Mouse (Mus musculus): ENCODE results near the gene Ep300. TPM values are rescaled to one million over a fixed set of nuclear protein-coding genes. Genes with fewer than 3 reads are reported as not detected.
A peak's percentile ranks its signal among the peaks of the same experiment; 100 is the strongest.
"Not testable (repeated sequence)": the region's sequence is repeated elsewhere in the genome, so short reads cannot be mapped to it uniquely, and the experiment has no call there.

The Ep300 gene
- polyA plus RNA-seq, 1 experiment from 2014 or later = 33.8 TPM

DNA sequence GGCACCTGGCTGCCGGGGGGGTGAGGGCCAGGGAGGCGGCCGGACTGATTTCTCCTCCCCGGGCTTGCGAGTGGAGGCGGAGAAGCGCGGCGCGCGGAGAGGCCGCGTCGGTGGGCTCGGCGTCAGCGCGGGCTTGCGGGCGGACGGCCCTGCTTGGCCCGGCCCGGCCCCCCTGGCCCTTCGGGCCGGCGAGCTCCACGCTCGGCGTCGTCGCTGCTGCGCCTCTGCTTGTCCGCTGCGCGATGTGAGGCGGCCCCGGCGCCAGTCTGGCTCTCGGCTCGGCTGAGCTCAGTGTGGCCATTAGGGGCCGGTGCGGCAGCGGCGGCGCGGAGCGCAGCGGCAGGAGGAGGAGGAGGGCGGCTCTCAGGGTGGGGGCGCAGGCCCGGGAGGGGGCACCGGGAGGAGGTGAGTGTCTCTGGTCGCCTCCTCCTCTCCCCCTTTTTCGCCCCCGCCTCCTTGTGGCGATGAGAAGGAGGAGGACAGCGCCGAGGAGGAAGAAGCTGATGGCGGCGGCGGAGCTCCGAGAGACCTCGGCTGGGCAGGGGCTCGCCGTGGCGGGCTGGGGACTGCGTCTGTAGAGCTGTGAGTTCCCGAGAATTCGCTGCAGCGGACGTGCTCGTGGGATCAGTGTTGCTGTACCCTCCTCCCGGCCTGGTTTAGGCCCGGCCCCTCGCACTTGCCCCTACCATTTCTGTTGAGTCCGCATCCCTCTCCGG is 753 bp downstream of the Ep300 start:
- ATAC-seq (replicated peaks; ENCODE audit: low FRiP score) (peak; percentile 75), DNase-seq (ENCODE audit: low spot score) (peak; percentile 90)
- Histone ChIP-seq H3K36me3 (ENCODE audit: control insufficient read depth, insufficient read depth, low read length) (no peaks in the 10 kb centered on the region), H3K27ac (ENCODE audit: low read depth, low read length) (peak overlapping the region; percentile 100), H3K9ac (ENCODE audit: low read length) (peak overlapping the region; percentile 100), H3K9me3 (ENCODE audit: control insufficient read depth, low read length) (no peaks in the 10 kb centered on the region), H3K4me3 (ENCODE audit: low read depth, low read length) (peak overlapping the region; percentile 97), H3K4me2 (ENCODE audit: low read depth, low read length, severe bottlenecking) (peak overlapping the region; percentile 49), H3K27me3 (ENCODE audit: control insufficient read depth, insufficient read depth, low read length) (no peaks in the 10 kb centered on the region), H3K4me1 (replicated peaks; ENCODE audit: control insufficient read depth, insufficient read depth, low read length) (peaks cover 5% of the 10 kb centered on the region; the same call in 1 of the 2 replicates)
- under 1% methylated on average over 55 of the region's 77 CpGs for WGBS

DNA sequence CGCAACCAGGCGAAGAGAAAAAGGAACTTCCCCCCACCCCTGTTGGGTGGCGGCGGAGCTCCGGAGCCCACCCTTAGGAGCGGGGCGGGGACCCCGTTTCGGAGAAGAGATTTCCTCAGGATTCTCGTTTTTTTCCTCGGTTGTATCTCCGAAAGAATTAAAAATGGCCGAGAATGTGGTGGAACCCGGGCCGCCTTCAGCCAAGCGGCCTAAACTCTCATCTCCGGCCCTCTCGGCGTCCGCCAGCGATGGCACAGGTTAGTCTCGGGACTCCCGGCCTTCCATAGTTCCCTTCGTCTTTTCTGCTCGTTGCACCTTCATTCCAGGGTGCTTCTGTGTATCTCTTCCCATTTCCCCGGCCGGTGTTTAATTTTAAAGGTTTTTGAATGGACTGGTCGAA is 1.3 kb downstream of the Ep300 start:
- H3K36me3 ChIP-seq (ENCODE audit: control insufficient read depth, insufficient read depth, low read length) = no peaks in the 10 kb centered on the region
- ATAC-seq (replicated peaks; ENCODE audit: low FRiP score) (no peak), DNase-seq (ENCODE audit: low spot score) (no peak)
- peak overlapping the region; percentile 100 for H3K9ac ChIP-seq (ENCODE audit: low read length)
- WGBS = 1% methylated on average over 28 of the region's 28 CpGs
- H3K4me2 ChIP-seq (ENCODE audit: low read depth, low read length, severe bottlenecking) = peak overlapping the region; percentile 49
- H3K27me3 ChIP-seq (ENCODE audit: control insufficient read depth, insufficient read depth, low read length) = no peaks in the 10 kb centered on the region
- H3K4me1 ChIP-seq (replicated peaks; ENCODE audit: control insufficient read depth, insufficient read depth, low read length) = peaks cover 5% of the 10 kb centered on the region; the same call in 1 of the 2 replicates
- peak overlapping the region; percentile 100 for H3K27ac ChIP-seq (ENCODE audit: low read depth, low read length)
- peak overlapping the region; percentile 97 for H3K4me3 ChIP-seq (ENCODE audit: low read depth, low read length)
- no peaks in the 10 kb centered on the region for H3K9me3 ChIP-seq (ENCODE audit: control insufficient read depth, low read length)

DNA sequence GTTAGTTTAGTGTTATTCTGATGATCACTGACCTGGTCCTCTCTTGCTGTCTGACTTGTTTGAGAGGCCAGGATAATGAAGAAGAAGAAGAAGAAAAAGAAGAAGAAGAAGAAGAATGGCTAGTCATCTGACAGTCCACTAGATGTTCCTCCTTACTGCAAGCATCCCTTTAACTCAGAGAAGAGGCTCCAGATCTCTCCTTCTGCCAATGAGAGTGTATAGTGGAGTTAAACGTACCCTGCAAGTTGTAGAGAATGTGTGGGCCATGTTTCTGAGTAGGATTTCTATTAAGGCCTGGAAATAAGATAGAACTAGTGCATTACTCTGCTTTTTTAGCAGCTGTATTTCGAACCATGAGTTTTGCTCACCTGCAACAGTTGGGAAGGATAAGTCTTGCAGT is 2.5 kb downstream of the Ep300 start:
- 63% methylated on average over 2 of the region's 2 CpGs for WGBS
- H3K9ac ChIP-seq (ENCODE audit: low read length) = peak overlapping the region; percentile 100
- peaks cover 5% of the 10 kb centered on the region; the same call in 1 of the 2 replicates for H3K4me1 ChIP-seq (replicated peaks; ENCODE audit: control insufficient read depth, insufficient read depth, low read length)
- H3K9me3 ChIP-seq (ENCODE audit: control insufficient read depth, low read length) = no peaks in the 10 kb centered on the region
- no peaks in the 10 kb centered on the region for H3K36me3 ChIP-seq (ENCODE audit: control insufficient read depth, insufficient read depth, low read length)
- peak overlapping the region; percentile 97 for H3K4me3 ChIP-seq (ENCODE audit: low read depth, low read length)
- no peaks in the 10 kb centered on the region for H3K27me3 ChIP-seq (ENCODE audit: control insufficient read depth, insufficient read depth, low read length)
- H3K27ac ChIP-seq (ENCODE audit: low read depth, low read length) = no peak overlapping the region
- no peak for ATAC-seq (replicated peaks; ENCODE audit: low FRiP score)
- DNase-seq (ENCODE audit: low spot score) = no peak
- H3K4me2 ChIP-seq (ENCODE audit: low read depth, low read length, severe bottlenecking) = peak overlapping the region; percentile 49

DNA sequence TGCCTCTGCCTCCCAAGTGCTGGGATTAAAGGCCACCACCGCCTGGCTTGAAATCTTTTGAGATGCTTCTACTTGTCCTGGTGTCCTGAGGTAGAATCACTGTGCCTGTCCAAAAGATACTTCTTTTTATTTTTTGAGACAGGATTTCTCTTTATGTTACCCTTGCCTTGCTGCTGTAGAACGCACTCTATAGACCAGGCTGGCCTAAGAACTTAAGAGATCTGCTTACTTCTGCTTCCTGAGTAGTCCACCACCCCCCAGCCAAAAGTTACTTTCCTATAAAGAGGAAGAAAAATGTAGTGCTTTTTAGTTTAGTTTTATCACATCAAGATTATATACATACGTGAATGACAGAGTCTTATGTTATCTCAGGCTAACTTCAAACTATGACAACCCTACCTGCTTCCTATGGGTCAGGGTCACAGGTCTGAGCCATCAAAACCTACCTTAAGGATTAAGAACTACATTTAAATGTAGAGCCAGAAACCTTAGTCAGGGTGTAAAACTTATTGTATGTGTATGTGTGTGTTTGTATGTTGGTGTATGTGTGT is 9.1 kb downstream of the Ep300 start:
- H3K27me3 ChIP-seq (ENCODE audit: control insufficient read depth, insufficient read depth, low read length) = no peaks in the 10 kb centered on the region
- H3K27ac ChIP-seq (ENCODE audit: low read depth, low read length) = no peak overlapping the region
- no peaks in the 10 kb centered on the region; the same call in 1 of the 2 replicates for H3K36me3 ChIP-seq (ENCODE audit: control insufficient read depth, insufficient read depth, low read length)
- no peak overlapping the region for H3K4me3 ChIP-seq (ENCODE audit: low read depth, low read length)
- WGBS = 96% methylated on average over 3 of the region's 3 CpGs
- no peak overlapping the region for H3K4me2 ChIP-seq (ENCODE audit: low read depth, low read length, severe bottlenecking)
- ATAC-seq (replicated peaks; ENCODE audit: low FRiP score) (no peak), DNase-seq (ENCODE audit: low spot score) (no peak)
- no peaks in the 10 kb centered on the region for H3K4me1 ChIP-seq (replicated peaks; ENCODE audit: control insufficient read depth, insufficient read depth, low read length)
- no peaks in the 10 kb centered on the region for H3K9me3 ChIP-seq (ENCODE audit: control insufficient read depth, low read length)
- H3K9ac ChIP-seq (ENCODE audit: low read length) = no peak overlapping the region

DNA sequence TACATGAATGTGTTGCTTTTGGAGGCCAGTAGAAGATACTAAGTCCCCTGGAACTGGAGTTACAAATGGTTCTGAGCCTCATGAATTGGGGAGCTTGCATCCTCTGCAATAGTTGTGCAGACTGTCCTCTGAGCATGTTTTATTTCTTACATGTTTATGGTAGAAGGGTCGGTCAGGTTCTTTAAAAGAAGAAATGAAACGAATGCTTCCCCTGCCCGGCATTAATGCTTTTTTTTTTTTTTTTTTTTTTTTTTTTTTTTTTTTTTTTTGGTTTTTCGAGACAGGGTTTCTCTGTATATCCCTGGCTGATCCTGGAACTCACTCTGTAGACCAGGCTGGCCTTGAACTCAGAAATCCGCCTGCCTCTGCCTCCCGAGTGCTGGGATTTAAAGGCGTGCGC is 13.6 kb downstream of the Ep300 start:
- H3K27me3 ChIP-seq (ENCODE audit: control insufficient read depth, insufficient read depth, low read length); H3K9me3 ChIP-seq (ENCODE audit: control insufficient read depth, low read length): not testable (repeated sequence)

DNA sequence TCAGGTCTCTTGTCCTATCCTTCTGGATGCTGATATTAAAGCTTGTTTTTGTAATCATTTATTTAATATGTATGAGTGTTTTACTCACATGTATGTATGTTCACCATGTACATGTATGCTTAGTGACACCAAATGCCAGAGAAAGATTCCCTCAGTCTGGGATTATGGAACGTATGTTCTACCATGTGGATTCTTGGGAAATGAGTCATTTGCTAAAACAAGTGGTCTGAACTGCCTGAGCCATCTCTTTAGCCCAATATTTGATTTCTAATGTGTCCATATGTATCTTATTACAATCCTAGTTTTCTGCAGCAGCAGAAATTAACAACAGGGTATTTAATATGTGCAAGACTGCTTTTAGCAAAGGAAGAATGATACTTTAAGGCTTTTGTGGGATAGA is 20.1 kb downstream of the Ep300 start:
- Histone ChIP-seq H3K4me3 (ENCODE audit: low read depth, low read length) (no peak overlapping the region), H3K36me3 (ENCODE audit: control insufficient read depth, insufficient read depth, low read length) (peaks cover 10% of the 10 kb centered on the region; the same call in 1 of the 2 replicates), H3K9me3 (ENCODE audit: control insufficient read depth, low read length) (no peaks in the 10 kb centered on the region), H3K4me1 (replicated peaks; ENCODE audit: control insufficient read depth, insufficient read depth, low read length) (no peaks in the 10 kb centered on the region), H3K9ac (ENCODE audit: low read length) (no peak overlapping the region), H3K4me2 (ENCODE audit: low read depth, low read length, severe bottlenecking) (no peak overlapping the region), H3K27ac (ENCODE audit: low read depth, low read length) (no peak overlapping the region), H3K27me3 (ENCODE audit: control insufficient read depth, insufficient read depth, low read length) (no peaks in the 10 kb centered on the region)
- 94% methylated on average over 1 of the region's 1 CpGs for WGBS
- ATAC-seq (replicated peaks; ENCODE audit: low FRiP score) = no peak
- no peak for DNase-seq (ENCODE audit: low spot score)

More for the DNA sequence above, 13.6 kb downstream of the Ep300 start:
- not testable (repeated sequence) for H3K9ac ChIP-seq (ENCODE audit: low read length); H3K4me3 ChIP-seq (ENCODE audit: low read depth, low read length); H3K27ac ChIP-seq (ENCODE audit: low read depth, low read length); ATAC-seq (replicated peaks; ENCODE audit: low FRiP score); DNase-seq (ENCODE audit: low spot score); H3K36me3 ChIP-seq (ENCODE audit: control insufficient read depth, insufficient read depth, low read length); H3K4me1 ChIP-seq (replicated peaks; ENCODE audit: control insufficient read depth, insufficient read depth, low read length); H3K4me2 ChIP-seq (ENCODE audit: low read depth, low read length, severe bottlenecking)
- 88% methylated on average over 8 of the region's 8 CpGs for WGBS

DNA sequence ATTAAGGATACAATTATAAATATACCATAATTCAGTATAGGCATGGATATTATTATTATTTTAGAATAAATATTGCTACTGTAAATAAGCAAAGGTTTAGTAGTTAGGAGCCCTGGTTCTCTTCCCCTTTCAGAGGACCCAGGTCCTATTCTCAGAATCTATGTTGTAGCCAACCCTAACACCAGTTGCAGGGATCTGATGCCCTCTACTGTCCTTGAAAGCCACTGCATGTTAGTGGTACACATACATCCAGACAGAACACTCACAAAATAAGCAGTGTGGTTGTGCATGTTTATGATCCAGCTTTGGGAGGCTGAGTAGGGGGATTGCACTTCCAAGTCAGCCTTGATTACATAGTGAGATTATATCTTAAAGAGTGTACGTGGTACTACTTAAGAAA is 21.5 kb downstream of the Ep300 start:
- Histone ChIP-seq H3K9ac (ENCODE audit: low read length) (no peak overlapping the region), H3K4me3 (ENCODE audit: low read depth, low read length) (no peak overlapping the region), H3K9me3 (ENCODE audit: control insufficient read depth, low read length) (no peaks in the 10 kb centered on the region), H3K27me3 (ENCODE audit: control insufficient read depth, insufficient read depth, low read length) (no peaks in the 10 kb centered on the region), H3K36me3 (ENCODE audit: control insufficient read depth, insufficient read depth, low read length) (peaks cover 14% of the 10 kb centered on the region; the same call in 1 of the 2 replicates), H3K4me1 (replicated peaks; ENCODE audit: control insufficient read depth, insufficient read depth, low read length) (no peaks in the 10 kb centered on the region), H3K4me2 (ENCODE audit: low read depth, low read length, severe bottlenecking) (no peak overlapping the region), H3K27ac (ENCODE audit: low read depth, low read length) (no peak overlapping the region)
- 87% methylated on average over 1 of the region's 1 CpGs for WGBS
- DNase-seq (ENCODE audit: low spot score) (no peak), ATAC-seq (replicated peaks; ENCODE audit: low FRiP score) (no peak)

DNA sequence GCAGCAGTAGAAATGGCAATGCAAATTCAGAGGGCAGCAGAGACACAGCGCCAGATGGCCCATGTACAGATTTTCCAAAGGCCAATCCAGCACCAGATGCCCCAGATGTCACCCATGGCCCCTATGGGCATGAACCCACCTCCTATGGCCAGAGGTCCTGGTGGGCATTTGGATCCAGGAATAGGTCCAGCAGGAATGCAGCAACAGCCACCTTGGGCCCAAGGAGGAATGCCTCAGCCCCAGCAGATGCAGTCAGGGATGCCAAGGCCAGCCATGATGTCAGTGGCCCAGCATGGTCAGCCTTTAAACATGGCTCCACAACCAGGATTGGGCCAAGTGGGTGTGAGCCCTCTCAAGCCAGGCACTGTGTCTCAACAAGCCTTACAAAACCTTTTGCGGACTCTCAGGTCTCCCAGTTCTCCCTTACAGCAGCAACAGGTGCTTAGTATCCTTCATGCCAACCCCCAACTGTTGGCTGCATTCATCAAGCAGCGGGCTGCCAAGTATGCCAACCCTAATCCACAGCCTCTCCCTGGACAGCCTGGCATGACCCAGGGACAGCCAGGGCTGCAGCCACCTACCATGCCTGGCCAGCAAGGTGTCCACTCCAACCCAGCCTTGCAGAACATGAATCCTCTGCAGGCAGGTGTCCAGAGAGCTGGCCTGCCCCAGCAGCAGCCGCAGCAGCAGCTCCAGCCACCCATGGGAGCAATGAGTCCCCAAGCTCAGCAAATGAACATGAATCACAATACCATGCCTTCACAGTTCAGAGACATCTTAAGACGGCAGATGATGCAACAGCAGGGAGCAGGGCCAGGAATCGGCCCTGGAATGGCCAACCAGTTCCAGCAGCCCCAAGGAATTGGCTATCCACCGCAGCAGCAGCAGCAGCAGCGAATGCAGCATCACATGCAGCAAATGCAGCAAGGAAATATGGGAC is 64.6 kb downstream of the Ep300 start:
- Histone ChIP-seq H3K4me3 (ENCODE audit: low read depth, low read length) (no peak overlapping the region), H3K27ac (ENCODE audit: low read depth, low read length) (no peak overlapping the region), H3K4me1 (replicated peaks; ENCODE audit: control insufficient read depth, insufficient read depth, low read length) (no peaks in the 10 kb centered on the region), H3K4me2 (ENCODE audit: low read depth, low read length, severe bottlenecking) (no peak overlapping the region), H3K36me3 (ENCODE audit: control insufficient read depth, insufficient read depth, low read length) (peaks cover 32% of the 10 kb centered on the region), H3K9ac (ENCODE audit: low read length) (no peak overlapping the region), H3K27me3 (ENCODE audit: control insufficient read depth, insufficient read depth, low read length) (no peaks in the 10 kb centered on the region), H3K9me3 (ENCODE audit: control insufficient read depth, low read length) (no peaks in the 10 kb centered on the region)
- ATAC-seq (replicated peaks; ENCODE audit: low FRiP score) (no peak), DNase-seq (ENCODE audit: low spot score) (no peak)
- 91% methylated on average over 8 of the region's 8 CpGs for WGBS
